Mouse (Mus musculus): ENCODE measurements around the gene Klhl29.

GRCm38 (mm10) chr12:5353416-5353815 lies 22.1 kb downstream of the Klhl29 start:
- TF ChIP-seq POLR2A (IDR thresholded peaks at IDR 0.05; ENCODE audit: low read depth, low read length) (no peak), CTCF (conservative IDR thresholded peaks at IDR 0.05; ENCODE audit: insufficient read depth, insufficient read length, low read depth, low read length) (no peak)
